Mouse (Mus musculus) limb, embryonic 10.5 days (tissue): ENCODE measurements at regions not wholly inside any gene's neighbourhood (a gene's known extent, or its start where the extent isn't known, plus 50 kb on each side); places are given as distances from the start of the nearest gene placed in this dataset.
"Not testable (repeated sequence)": the region's sequence is repeated elsewhere in the genome, so short reads cannot be mapped to it uniquely, and the experiment has no call there.

ENCODE experiments used
- DNase-seq: peaks from one replicate; pipeline ENCODE4 v3.0.0-alpha.2; 2017; ENCODE audit warnings: low spot score
- H3K27ac ChIP-seq: fragments of 300-500 bp; sonication (generic); 2 replicates; pipeline ENCODE4 v1.5.1; 2016; ENCODE audit warnings: mild to moderate bottlenecking
- H3K27me3 ChIP-seq: fragments of 300-500 bp; sonication (generic); 2 replicates; pipeline ENCODE4 v1.6.1; 2016; ENCODE audit warnings: low read depth, mild to moderate bottlenecking; ENCODE audit not compliant: poor library complexity, severe bottlenecking
- H3K36me3 ChIP-seq: fragments of 300-500 bp; sonication (generic); 2 replicates; pipeline ENCODE4 v1.6.1; 2016; ENCODE audit warnings: mild to moderate bottlenecking, moderate library complexity
- H3K4me1 ChIP-seq: fragments of 300-500 bp; sonication (generic); 2 replicates; pipeline ENCODE4 v1.6.1; 2016
- H3K4me3 ChIP-seq: fragments of 300-500 bp; sonication (generic); 2 replicates; pipeline ENCODE4 v1.5.1; 2016; ENCODE audit warnings: mild to moderate bottlenecking, moderate library complexity
- H3K9me3 ChIP-seq: fragments of 300-500 bp; sonication (generic); replicated peaks from 2 replicates; pipeline ENCODE4 v1.6.1; 2016; ENCODE audit warnings: mild to moderate bottlenecking
- WGBS: fragments of 180-500 bp; shearing (Covaris S2); methylation state at CpG from one replicate; pipeline ENCODE4 v1.1.7; 2016; 5-methylcytosine and 5-hydroxymethylcytosine counted together

- 95% methylated on average over 5 of the region's 5 CpGs for WGBS
- DNase-seq, H3K27ac ChIP-seq: not testable (repeated sequence)
Measured at GRCm38 (mm10) chrX:50565031-50565430, 136.7 kb upstream of the Olfr1324 start.

GRCm38 (mm10) chrX:50560915-50561314, 132.6 kb upstream of the Olfr1324 start:
- DNase-seq, result no peak
- H3K9me3 ChIP-seq, result no peaks in the 10 kb centered on the region

More at GRCm38 (mm10) chrX:50565031-50565430, 136.7 kb upstream of the Olfr1324 start:
- H3K27me3 ChIP-seq, H3K9me3 ChIP-seq, H3K4me3 ChIP-seq, H3K4me1 ChIP-seq: not testable (repeated sequence)
- peaks cover 63% of the 10 kb centered on the region for H3K36me3 ChIP-seq

GRCm38 (mm10) chrX:50550297-50550696, 122.0 kb upstream of the Olfr1324 start:
- Histone ChIP-seq H3K9me3 (no peaks in the 10 kb centered on the region), H3K27ac (peak overlapping the region; percentile 36; the same call in 1 of the 2 replicates), H3K27me3 (no peaks in the 10 kb centered on the region), H3K4me3 (peak overlapping the region; percentile 45), H3K36me3 (no peaks in the 10 kb centered on the region), H3K4me1 (no peaks in the 10 kb centered on the region)
- WGBS, result 75% methylated on average over 10 of the region's 10 CpGs
- DNase-seq, result no peak

More at GRCm38 (mm10) chrX:50560915-50561314, 132.6 kb upstream of the Olfr1324 start:
- Histone ChIP-seq H3K4me3 (no peak overlapping the region), H3K4me1 (no peaks in the 10 kb centered on the region), H3K36me3 (peaks cover 30% of the 10 kb centered on the region), H3K27me3 (no peaks in the 10 kb centered on the region), H3K27ac (no peak overlapping the region)
- WGBS, result 77% methylated on average over 2 of the region's 2 CpGs

DNA sequence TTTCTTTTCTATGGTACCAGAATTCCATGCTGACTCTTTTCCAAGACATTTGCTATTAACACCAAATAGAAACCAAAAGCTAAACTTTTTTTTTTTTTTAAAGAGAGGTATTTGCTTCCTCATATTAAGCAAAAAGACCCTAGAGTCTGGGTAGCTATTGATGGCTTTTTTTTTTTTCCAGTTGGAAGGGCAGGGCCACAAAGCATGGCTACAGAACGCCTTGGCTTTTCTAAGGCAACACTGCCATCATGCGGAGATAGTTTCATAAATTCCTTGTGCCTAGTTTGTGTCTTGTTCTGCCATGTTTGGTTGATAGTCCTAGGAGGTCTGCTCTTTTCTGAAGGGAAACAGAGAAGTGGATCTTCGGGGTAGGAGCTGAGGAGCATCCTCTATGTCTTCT, 121.4 kb upstream of the Olfr1324 start:
- no peaks in the 10 kb centered on the region for H3K4me1 ChIP-seq
- no peaks in the 10 kb centered on the region for H3K27me3 ChIP-seq
- 48% methylated on average over 3 of the region's 3 CpGs for WGBS
- peak overlapping the region; percentile 36; the same call in 1 of the 2 replicates for H3K27ac ChIP-seq
- no peaks in the 10 kb centered on the region for H3K36me3 ChIP-seq
- DNase-seq, result no peak
- H3K9me3 ChIP-seq, result no peaks in the 10 kb centered on the region
- peak overlapping the region; percentile 45 for H3K4me3 ChIP-seq

DNA sequence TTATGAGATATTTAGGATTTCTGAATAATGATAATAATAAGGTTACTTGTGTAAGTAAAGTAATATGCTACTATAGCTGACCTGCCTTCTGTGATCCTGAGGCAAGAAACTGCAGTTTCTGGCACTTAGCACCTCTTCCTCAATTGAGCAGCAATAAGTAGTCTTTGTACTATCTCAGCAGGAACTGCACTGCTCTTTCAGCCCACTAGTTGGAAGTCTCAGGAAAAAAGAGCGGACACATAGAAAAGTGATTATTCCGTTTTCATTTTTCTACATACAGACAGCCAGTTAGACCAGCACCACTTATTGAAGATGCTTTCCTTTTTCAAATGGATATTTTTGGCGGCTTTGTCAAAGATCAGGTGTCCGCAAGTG, 109.5 kb upstream of the Olfr1324 start:
- not testable (repeated sequence) for H3K27ac ChIP-seq, H3K9me3 ChIP-seq, H3K36me3 ChIP-seq, DNase-seq, H3K27me3 ChIP-seq, H3K4me1 ChIP-seq
- H3K4me3 ChIP-seq, result peak overlapping the region; percentile 44
- 52% methylated on average over 4 of the region's 4 CpGs for whole genome bisulfite sequencing

- Histone ChIP-seq H3K27me3 (no peaks in the 10 kb centered on the region), H3K9me3 (no peaks in the 10 kb centered on the region), H3K4me1 (no peaks in the 10 kb centered on the region), H3K36me3 (no peaks in the 10 kb centered on the region), H3K4me3 (peak overlapping the region; percentile 44), H3K27ac (no peak overlapping the region)
- peak; percentile 65 for DNase-seq
- WGBS, result 45% methylated on average over 19 of the region's 19 CpGs
Measured at GRCm38 (mm10) chrX:50537122-50537784, 109.0 kb upstream of the Olfr1324 start.

DNA sequence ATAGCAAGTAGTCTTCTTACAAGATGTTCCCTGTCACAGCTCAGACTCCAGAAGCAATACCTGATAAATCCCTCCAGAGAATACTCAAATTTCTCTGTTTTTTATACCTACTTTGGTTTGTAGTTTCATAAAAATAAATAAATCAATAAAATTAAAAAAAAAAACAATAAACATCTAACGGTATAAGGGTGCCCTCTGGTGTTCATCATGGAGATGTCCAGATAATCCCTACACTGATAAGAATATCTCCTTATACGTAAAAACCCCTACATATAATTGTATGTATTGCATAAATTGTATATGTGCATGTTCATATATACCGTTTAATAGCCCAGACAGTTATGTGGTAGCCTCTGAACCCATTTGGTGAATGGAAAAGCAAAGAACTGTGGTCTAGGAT, 75.7 kb upstream of the Olfr1324 start:
- Histone ChIP-seq H3K27me3 (no peaks in the 10 kb centered on the region), H3K4me3 (no peak overlapping the region), H3K9me3 (no peaks in the 10 kb centered on the region), H3K36me3 (no peaks in the 10 kb centered on the region), H3K4me1 (no peaks in the 10 kb centered on the region), H3K27ac (no peak overlapping the region)
- DNase-seq, result no peak
- 21% methylated on average over 3 of the region's 3 CpGs for WGBS

GRCm38 (mm10) chrX:50501181-50501580, 72.9 kb upstream of the Olfr1324 start:
- WGBS, result 0% methylated on average over 1 of the region's 1 CpGs
- Histone ChIP-seq H3K4me3 (no peak overlapping the region), H3K9me3 (no peaks in the 10 kb centered on the region), H3K27ac (no peak overlapping the region), H3K27me3 (no peaks in the 10 kb centered on the region), H3K36me3 (no peaks in the 10 kb centered on the region), H3K4me1 (no peaks in the 10 kb centered on the region)
- no peak for DNase-seq

- 82% methylated on average over 9 of the region's 9 CpGs for WGBS
- not testable (repeated sequence) for H3K4me1 ChIP-seq, H3K36me3 ChIP-seq, H3K9me3 ChIP-seq, H3K4me3 ChIP-seq, H3K27me3 ChIP-seq, DNase-seq, H3K27ac ChIP-seq
Measured at GRCm38 (mm10) chrX:50490477-50490967, 62.2 kb upstream of the Olfr1324 start.
